Mouse (Mus musculus) kidney, adult 2 months (tissue): ENCODE results near the gene Tubb4b. TPM values are rescaled to one million over a fixed set of nuclear protein-coding genes. Genes with fewer than 3 reads are reported as not detected.

ENCODE experiments used
- DNase-seq: peaks from one replicate; pipeline ENCODE4 v3.0.0; 2021
- H3K27ac ChIP-seq: fragments of 200-500 bp; 2 replicates; pipeline ENCODE4 v1.5.1; 2012; ENCODE audit warnings: low read depth, low read length, control low read depth, inconsistent platforms; ENCODE audit not compliant: insufficient read depth
- H3K27me3 ChIP-seq: fragments of 200-500 bp; replicated peaks from 2 replicates; pipeline ENCODE4 v1.6.1; 2012; ENCODE audit warnings: mild to moderate bottlenecking, moderate library complexity, low read length, inconsistent platforms; ENCODE audit not compliant: control insufficient read depth, insufficient read depth
- H3K36me3 ChIP-seq: fragments of 200-500 bp; 2 replicates; pipeline ENCODE4 v1.6.1; 2012; ENCODE audit warnings: mild to moderate bottlenecking, moderate library complexity, low read length, inconsistent platforms; ENCODE audit not compliant: control insufficient read depth, insufficient read depth
- H3K4me1 ChIP-seq: fragments of 200-500 bp; 2 replicates; pipeline ENCODE4 v1.6.1; 2011; ENCODE audit warnings: low read length; ENCODE audit not compliant: control insufficient read depth, insufficient read depth
- H3K4me3 ChIP-seq: fragments of 200-500 bp; 2 replicates; pipeline ENCODE4 v1.5.1; 2011; ENCODE audit warnings: mild to moderate bottlenecking, low read depth, low read length, control low read depth; ENCODE audit not compliant: insufficient read depth
- CTCF ChIP-seq: fragments of 200-500 bp; conservative IDR thresholded peaks from 2 replicates; pipeline ENCODE4 v1.5.1; 2011; ENCODE audit warnings: low read depth, mild to moderate bottlenecking, control low read depth, low read length, moderate library complexity, mixed read lengths; ENCODE audit not compliant: insufficient read depth, insufficient read length
- POLR2A ChIP-seq: fragments of 200-500 bp; IDR thresholded peaks from one replicate; pipeline ENCODE4 v1.6.1; 2011; ENCODE audit warnings: low read depth, low read length, control low read depth
- whole genome bisulfite sequencing: fragments of 180-500 bp; shearing (Covaris S2); methylation state at CpG from one replicate; pipeline ENCODE4 v1.1.7; 2018; 5-methylcytosine and 5-hydroxymethylcytosine counted together
- polyA plus RNA-seq: library from polyadenylated mRNA; depleted of rRNA; stranded (reverse); fragments of >200 nt; gene quantifications from 2 replicates; pipeline ENCODE4 v1.2.3, GENCODE M21; 2012

The Tubb4b gene
- polyA plus RNA-seq, 1 experiment = 314 TPM

GRCm38 (mm10) chr2:25180973-25181890, 43.3 kb downstream of the Tubb4b start:
- Histone ChIP-seq H3K4me3 (peak overlapping the region; percentile 67), H3K27me3 (no peaks in the 10 kb centered on the region), H3K36me3 (no peaks in the 10 kb centered on the region), H3K27ac (peak overlapping the region; percentile 1), H3K4me1 (peaks cover 15% of the 10 kb centered on the region)
- TF ChIP-seq POLR2A (no peak), CTCF (no peak)
- under 1% methylated on average over 100 of the region's 100 CpGs for WGBS
- DNase-seq = peak; percentile 44

GRCm38 (mm10) chr2:25180478-25180903, 44.0 kb downstream of the Tubb4b start, which contains the start of gene Nrarp:
Nrarp (plus strand) TSS chr2:25180758.
- peaks cover 22% of the 10 kb centered on the region for H3K4me1 ChIP-seq
- no peaks in the 10 kb centered on the region for H3K27me3 ChIP-seq
- WGBS = under 1% methylated on average over 35 of the region's 35 CpGs
- peak; percentile 96 for DNase-seq
- TF ChIP-seq POLR2A (no peak), CTCF (no peak; the same call in 1 of the 2 replicates)
- H3K4me3 ChIP-seq = peak within 1 kb of the TSS; percentile 67
- no peaks in the 10 kb centered on the region for H3K36me3 ChIP-seq
- H3K27ac ChIP-seq = peak within 1 kb of the TSS; percentile 19

GRCm38 (mm10) chr2:25179566-25180217, 44.8 kb downstream of the Tubb4b start:
- peaks cover 26% of the 10 kb centered on the region for H3K4me1 ChIP-seq
- WGBS = 51% methylated on average over 15 of the region's 15 CpGs
- no peaks in the 10 kb centered on the region for H3K27me3 ChIP-seq

GRCm38 (mm10) chr2:25178285-25178972, 46.1 kb downstream of the Tubb4b start:
- 69% methylated on average over 10 of the region's 10 CpGs for WGBS
- Histone ChIP-seq H3K4me3 (no peak overlapping the region), H3K27ac (peak overlapping the region; percentile 29; the same call in 1 of the 2 replicates), H3K4me1 (peaks cover 32% of the 10 kb centered on the region), H3K36me3 (no peaks in the 10 kb centered on the region), H3K27me3 (no peaks in the 10 kb centered on the region)
- no peak for DNase-seq
- no peak for TF ChIP-seq CTCF
- no peak for TF ChIP-seq POLR2A

More at GRCm38 (mm10) chr2:25179566-25180217, 44.8 kb downstream of the Tubb4b start:
- peak overlapping the region; percentile 19; the same call in 1 of the 2 replicates for H3K27ac ChIP-seq
- H3K4me3 ChIP-seq = peak overlapping the region; percentile 13; the same call in 1 of the 2 replicates
- no peaks in the 10 kb centered on the region for H3K36me3 ChIP-seq
- TF ChIP-seq POLR2A (no peak), CTCF (no peak)
- no peak for DNase-seq

GRCm38 (mm10) chr2:25177685-25178084, 46.8 kb downstream of the Tubb4b start:
- no peak for TF ChIP-seq CTCF
- no peak for TF ChIP-seq POLR2A
- DNase-seq = peak; percentile 79
- Histone ChIP-seq H3K4me1 (peaks cover 32% of the 10 kb centered on the region), H3K4me3 (peak overlapping the region; percentile 17; the same call in 1 of the 2 replicates), H3K27ac (peak overlapping the region; percentile 78), H3K36me3 (no peaks in the 10 kb centered on the region), H3K27me3 (no peaks in the 10 kb centered on the region)
- WGBS = 13% methylated on average over 6 of the region's 6 CpGs

- Histone ChIP-seq H3K27ac (peak overlapping the region; percentile 78), H3K36me3 (no peaks in the 10 kb centered on the region), H3K4me1 (peaks cover 32% of the 10 kb centered on the region), H3K27me3 (no peaks in the 10 kb centered on the region), H3K4me3 (peak overlapping the region; percentile 17)
- 35% methylated on average over 4 of the region's 4 CpGs for WGBS
- TF ChIP-seq POLR2A (no peak), CTCF (no peak)
- DNase-seq = no peak
These were observed 47.4 kb downstream of the Tubb4b start for GRCm38 (mm10) chr2:25177076-25177475.
